Mouse (Mus musculus) kidney, embryonic 16.5 days (tissue): Measurements from ENCODE around the gene Fam210b. TPM values are rescaled to one million over a fixed set of nuclear protein-coding genes. Genes with fewer than 3 reads are reported as not detected.

Experiments used
- ATAC-seq: fragments of 200-750 bp; cut with Nextera tagmentation; 2 replicates; pipeline ENCODE4 v1.8.0; 2017; ENCODE audit warnings: moderate TSS enrichment; ENCODE audit not compliant: low FRiP score, low TSS enrichment
- H3K27ac ChIP-seq: fragments of 300-500 bp; sonication (generic); 2 replicates; pipeline ENCODE4 v1.5.1; 2014; ENCODE audit warnings: low read length
- H3K27me3 ChIP-seq: fragments of 300-500 bp; sonication (generic); 2 replicates; pipeline ENCODE4 v1.6.1; 2014; ENCODE audit warnings: low read length, control low read depth, mixed read lengths; ENCODE audit not compliant: insufficient read depth
- H3K36me3 ChIP-seq: fragments of 300-500 bp; sonication (generic); 2 replicates; pipeline ENCODE4 v1.6.1; 2014; ENCODE audit warnings: low read length, control low read depth, mixed read lengths; ENCODE audit not compliant: insufficient read depth
- H3K4me1 ChIP-seq: fragments of 300-500 bp; sonication (generic); 2 replicates; pipeline ENCODE4 v1.6.1; 2014; ENCODE audit warnings: low read length, control low read depth, mixed read lengths; ENCODE audit not compliant: insufficient read depth
- H3K4me2 ChIP-seq: fragments of 300-500 bp; sonication (generic); replicated peaks from 2 replicates; pipeline ENCODE4 v1.6.1; 2014; ENCODE audit warnings: low read depth, low read length
- H3K4me3 ChIP-seq: fragments of 300-500 bp; sonication (generic); 2 replicates; pipeline ENCODE4 v1.5.1; 2014; ENCODE audit warnings: mild to moderate bottlenecking, low read length
- H3K9ac ChIP-seq: fragments of 300-500 bp; sonication (generic); replicated peaks from 2 replicates; pipeline ENCODE4 v1.6.1; 2014; ENCODE audit warnings: low read length
- H3K9me3 ChIP-seq: fragments of 300-500 bp; sonication (generic); 2 replicates; pipeline ENCODE4 v1.6.1; 2016; ENCODE audit warnings: low read length, control low read depth
- WGBS: fragments of 180-500 bp; shearing (Covaris S2); extraction: QIAGEN DNeasy Blood & Tissue Kit; methylation state at CpG from one replicate; pipeline ENCODE4 v1.1.7; 2014; 5-methylcytosine and 5-hydroxymethylcytosine counted together
- polyA plus RNA-seq: library from polyadenylated mRNA; unstranded; fragments of >200 nt; fragmentation: Nextera tagmentation; extraction: Ambion mirVana; gene quantifications from 2 replicates; pipeline ENCODE4 v1.2.1, GENCODE M21; 2015

Gene Fam210b
- polyA plus RNA-seq, 1 experiment from 2014 or later = 12.0 TPM

GRCm38 (mm10) chr2:172394052-172394392 lies 48.7 kb downstream of the Fam210b start:
- WGBS = 70% methylated on average over 2 of the region's 2 CpGs
- no peak overlapping the region for H3K9ac ChIP-seq
- no peak overlapping the region for H3K4me3 ChIP-seq
- no peaks in the 10 kb centered on the region for H3K9me3 ChIP-seq
- no peak overlapping the region for H3K27ac ChIP-seq
- H3K36me3 ChIP-seq = no peaks in the 10 kb centered on the region
- no peaks in the 10 kb centered on the region for H3K27me3 ChIP-seq
- H3K4me1 ChIP-seq = no peaks in the 10 kb centered on the region
- H3K4me2 ChIP-seq = no peak overlapping the region
- no peak for ATAC-seq

- Histone ChIP-seq H3K4me3 (no peak overlapping the region), H3K4me2 (no peak overlapping the region), H3K9ac (no peak overlapping the region), H3K27me3 (no peaks in the 10 kb centered on the region), H3K27ac (no peak overlapping the region), H3K9me3 (no peaks in the 10 kb centered on the region), H3K36me3 (no peaks in the 10 kb centered on the region), H3K4me1 (no peaks in the 10 kb centered on the region)
- no peak for ATAC-seq
- WGBS = 81% methylated on average over 4 of the region's 4 CpGs
These were observed 49.3 kb downstream of the Fam210b start for GRCm38 (mm10) chr2:172394671-172395070.

- WGBS = 51% methylated on average over 9 of the region's 9 CpGs
- Histone ChIP-seq H3K4me1 (no peaks in the 10 kb centered on the region), H3K36me3 (no peaks in the 10 kb centered on the region), H3K9ac (no peak overlapping the region), H3K4me3 (no peak overlapping the region), H3K4me2 (no peak overlapping the region), H3K27ac (no peak overlapping the region), H3K27me3 (no peaks in the 10 kb centered on the region), H3K9me3 (no peaks in the 10 kb centered on the region)
- ATAC-seq = 0 out of 2 replicates have a peak, but pooled peaks have one; percentile 19
These were observed 50.6 kb downstream of the Fam210b start for GRCm38 (mm10) chr2:172395961-172396360.

- Histone ChIP-seq H3K27me3 (no peaks in the 10 kb centered on the region), H3K4me1 (no peaks in the 10 kb centered on the region), H3K9me3 (no peaks in the 10 kb centered on the region), H3K9ac (no peak overlapping the region), H3K4me2 (no peak overlapping the region), H3K27ac (no peak overlapping the region), H3K4me3 (no peak overlapping the region), H3K36me3 (no peaks in the 10 kb centered on the region)
- WGBS = 37% methylated on average over 9 of the region's 9 CpGs
- no peak for ATAC-seq
These were observed 54.5 kb downstream of the Fam210b start for GRCm38 (mm10) chr2:172399901-172400300.

- Histone ChIP-seq H3K9ac (no peak overlapping the region), H3K4me2 (no peak overlapping the region), H3K36me3 (no peaks in the 10 kb centered on the region), H3K4me1 (no peaks in the 10 kb centered on the region), H3K4me3 (no peak overlapping the region), H3K27ac (no peak overlapping the region), H3K27me3 (no peaks in the 10 kb centered on the region), H3K9me3 (no peaks in the 10 kb centered on the region)
- ATAC-seq = no peak
- 64% methylated on average over 13 of the region's 13 CpGs for WGBS
These were observed 55.9 kb downstream of the Fam210b start for GRCm38 (mm10) chr2:172401116-172401825.

GRCm38 (mm10) chr2:172404239-172404638 lies 58.9 kb downstream of the Fam210b start:
- Histone ChIP-seq H3K36me3 (no peaks in the 10 kb centered on the region), H3K9ac (no peak overlapping the region), H3K9me3 (no peaks in the 10 kb centered on the region), H3K4me2 (no peak overlapping the region), H3K4me1 (no peaks in the 10 kb centered on the region), H3K4me3 (no peak overlapping the region), H3K27me3 (no peaks in the 10 kb centered on the region), H3K27ac (no peak overlapping the region)
- 58% methylated on average over 7 of the region's 7 CpGs for WGBS
- no peak for ATAC-seq

- WGBS = 65% methylated on average over 3 of the region's 3 CpGs
- H3K36me3 ChIP-seq = no peaks in the 10 kb centered on the region
- no peak overlapping the region for H3K9ac ChIP-seq
- no peak overlapping the region for H3K27ac ChIP-seq
- no peaks in the 10 kb centered on the region for H3K4me1 ChIP-seq
- no peaks in the 10 kb centered on the region for H3K9me3 ChIP-seq
- no peaks in the 10 kb centered on the region for H3K27me3 ChIP-seq
- no peak overlapping the region for H3K4me2 ChIP-seq
- no peak overlapping the region for H3K4me3 ChIP-seq
- ATAC-seq = no peak
These were observed 59.6 kb downstream of the Fam210b start for GRCm38 (mm10) chr2:172405011-172405410.

Other genes starting within 250 kb of the Fam210b start
- not detected in 2 replicates for gene Mc3r, start 97.1 kb upstream of the Fam210b start, polyA plus RNA-seq
- gene Aurka, start 25.0 kb downstream of the Fam210b start, polyA plus RNA-seq = 112 and 117 TPM in 2 replicates
- 36.6 and 38.3 TPM in 2 replicates for gene Cstf1, start 25.1 kb downstream of the Fam210b start, polyA plus RNA-seq
- 0.32 and 0.36 TPM in 2 replicates for gene Cass4, start 48.2 kb downstream of the Fam210b start, polyA plus RNA-seq
- gene Rtf2, start 95.0 kb downstream of the Fam210b start, polyA plus RNA-seq = 81.2 and 85.3 TPM in 2 replicates
- gene Gcnt7, start 113.0 kb downstream of the Fam210b start, polyA plus RNA-seq = 1.5 and 1.8 TPM in 2 replicates
- 0.64 TPM in 1 of 2 replicates, not detected in the other for gene Fam209, start 127.0 kb downstream of the Fam210b start, polyA plus RNA-seq
- 0.52 and 0.60 TPM in 2 replicates for gene Tfap2c, start 204.0 kb downstream of the Fam210b start, polyA plus RNA-seq